Mouse (Mus musculus): ENCODE measurements around the gene Phf19. TPM values are rescaled to one million over a fixed set of nuclear protein-coding genes. Genes with fewer than 3 reads are reported as not detected.

Phf19 gene
- total RNA-seq, 1 experiment from 2014 or later, result 5.1 TPM

- ATAC-seq (ENCODE audit: extremely low read depth, insufficient number of reproducible peaks, low FRiP score, poor library complexity, severe bottlenecking), result no peak
Observed at GRCm38 (mm10) chr2:34902731-34903130, 11.1 kb downstream of the Phf19 start.

- ATAC-seq (ENCODE audit: extremely low read depth, insufficient number of reproducible peaks, low FRiP score, poor library complexity, severe bottlenecking), result no peak
Observed at GRCm38 (mm10) chr2:34901726-34902125, 12.1 kb downstream of the Phf19 start.

- no peak for ATAC-seq (ENCODE audit: extremely low read depth, insufficient number of reproducible peaks, low FRiP score, poor library complexity, severe bottlenecking)
Observed at GRCm38 (mm10) chr2:34900412-34900811, 13.4 kb downstream of the Phf19 start.

- ATAC-seq (ENCODE audit: extremely low read depth, insufficient number of reproducible peaks, low FRiP score, poor library complexity, severe bottlenecking), result no peak
Observed at GRCm38 (mm10) chr2:34899682-34900081, 14.1 kb downstream of the Phf19 start.

- peak; percentile 37; the same call in 1 of the 2 replicates for ATAC-seq (ENCODE audit: extremely low read depth, insufficient number of reproducible peaks, low FRiP score, poor library complexity, severe bottlenecking)
Observed at GRCm38 (mm10) chr2:34897820-34898219, 16.0 kb downstream of the Phf19 start.

- no peak for ATAC-seq (ENCODE audit: extremely low read depth, insufficient number of reproducible peaks, low FRiP score, poor library complexity, severe bottlenecking)
Observed at GRCm38 (mm10) chr2:34896821-34897460, 16.9 kb downstream of the Phf19 start.

- no peak for ATAC-seq (ENCODE audit: extremely low read depth, insufficient number of reproducible peaks, low FRiP score, poor library complexity, severe bottlenecking)
Observed at GRCm38 (mm10) chr2:34895503-34896113, 18.2 kb downstream of the Phf19 start.

GRCm38 (mm10) chr2:34893950-34894349, 19.9 kb downstream of the Phf19 start:
- no peak for ATAC-seq (ENCODE audit: extremely low read depth, insufficient number of reproducible peaks, low FRiP score, poor library complexity, severe bottlenecking)

- ATAC-seq (ENCODE audit: extremely low read depth, insufficient number of reproducible peaks, low FRiP score, poor library complexity, severe bottlenecking), result no peak
Observed at GRCm38 (mm10) chr2:34884186-34884585, 29.6 kb downstream of the Phf19 start.

GRCm38 (mm10) chr2:34883190-34883589, 30.6 kb downstream of the Phf19 start:
- no peak for ATAC-seq (ENCODE audit: extremely low read depth, insufficient number of reproducible peaks, low FRiP score, poor library complexity, severe bottlenecking)

GRCm38 (mm10) chr2:34882757-34883156, 31.1 kb downstream of the Phf19 start:
- no peak for ATAC-seq (ENCODE audit: extremely low read depth, insufficient number of reproducible peaks, low FRiP score, poor library complexity, severe bottlenecking)

- no peak for ATAC-seq (ENCODE audit: extremely low read depth, insufficient number of reproducible peaks, low FRiP score, poor library complexity, severe bottlenecking)
Observed at GRCm38 (mm10) chr2:34880054-34880453, 33.8 kb downstream of the Phf19 start.

- no peak for ATAC-seq (ENCODE audit: extremely low read depth, insufficient number of reproducible peaks, low FRiP score, poor library complexity, severe bottlenecking)
Observed at GRCm38 (mm10) chr2:34874816-34875345, 38.9 kb downstream of the Phf19 start, which contains the start of gene Psmd5. TSS of gene Psmd5 (minus strand) at chr2:34874968.

- ATAC-seq (ENCODE audit: extremely low read depth, insufficient number of reproducible peaks, low FRiP score, poor library complexity, severe bottlenecking), result no peak
Observed at GRCm38 (mm10) chr2:34874271-34874670, 39.6 kb downstream of the Phf19 start, which contains the start of gene Cutal. TSS of gene Cutal (plus strand) at chr2:34874396.

GRCm38 (mm10) chr2:34870520-34871474, 43.0 kb downstream of the Phf19 start:
- peak; percentile 97 for ATAC-seq (ENCODE audit: extremely low read depth, insufficient number of reproducible peaks, low FRiP score, poor library complexity, severe bottlenecking)

GRCm38 (mm10) chr2:34869680-34870079, 44.1 kb downstream of the Phf19 start:
- no peak for ATAC-seq (ENCODE audit: extremely low read depth, insufficient number of reproducible peaks, low FRiP score, poor library complexity, severe bottlenecking)

- ATAC-seq (ENCODE audit: extremely low read depth, insufficient number of reproducible peaks, low FRiP score, poor library complexity, severe bottlenecking), result no peak
Observed at GRCm38 (mm10) chr2:34857728-34858127, 56.1 kb downstream of the Phf19 start.

- no peak for ATAC-seq (ENCODE audit: extremely low read depth, insufficient number of reproducible peaks, low FRiP score, poor library complexity, severe bottlenecking)
Observed at GRCm38 (mm10) chr2:34855265-34855664, 58.6 kb downstream of the Phf19 start.

- no peak for ATAC-seq (ENCODE audit: extremely low read depth, insufficient number of reproducible peaks, low FRiP score, poor library complexity, severe bottlenecking)
Observed at GRCm38 (mm10) chr2:34847702-34848101, 66.1 kb downstream of the Phf19 start.
